Mouse (Mus musculus): ENCODE data around the gene Lmod2. TPM values are rescaled to one million over a fixed set of nuclear protein-coding genes. Genes with fewer than 3 reads are reported as not detected.

Gene Lmod2
- polyA plus RNA-seq, 3 experiments from 2014 or later: not detected

DNA sequence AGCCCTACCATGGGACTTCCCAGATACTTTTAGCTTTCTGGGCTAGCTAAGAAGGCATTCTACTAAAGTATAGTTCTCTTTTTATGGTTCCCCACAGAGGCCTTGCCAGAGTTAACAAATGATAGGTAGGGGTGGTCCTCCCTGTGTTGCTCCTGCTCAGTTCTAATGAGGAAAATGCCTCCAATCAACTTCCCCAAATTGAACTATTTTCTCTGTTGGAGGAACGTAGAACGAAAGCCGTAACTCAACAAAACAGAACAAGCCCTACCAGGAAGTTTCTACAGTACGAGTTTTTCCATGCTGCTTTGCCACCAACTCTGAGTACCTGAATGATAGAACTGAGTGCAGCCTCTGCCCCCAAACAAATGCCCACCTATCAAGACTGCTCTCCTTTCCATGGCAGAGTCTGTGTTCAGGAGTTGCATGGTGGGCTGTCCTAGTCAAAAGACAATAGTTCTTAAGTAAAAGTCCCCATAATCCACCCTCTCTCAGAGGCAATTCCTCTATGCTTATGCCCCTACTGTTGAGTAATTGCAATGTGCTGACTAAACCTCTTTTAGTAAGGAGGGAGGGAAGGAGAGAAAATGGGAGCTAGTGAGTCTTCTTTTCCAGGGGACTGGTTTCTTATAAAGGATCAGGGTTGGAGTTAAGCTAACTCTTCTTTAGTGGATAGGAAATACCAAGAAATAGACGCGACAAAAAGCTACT, 47.9 kb downstream of the Lmod2 start:
- ATAC-seq: no peak

DNA sequence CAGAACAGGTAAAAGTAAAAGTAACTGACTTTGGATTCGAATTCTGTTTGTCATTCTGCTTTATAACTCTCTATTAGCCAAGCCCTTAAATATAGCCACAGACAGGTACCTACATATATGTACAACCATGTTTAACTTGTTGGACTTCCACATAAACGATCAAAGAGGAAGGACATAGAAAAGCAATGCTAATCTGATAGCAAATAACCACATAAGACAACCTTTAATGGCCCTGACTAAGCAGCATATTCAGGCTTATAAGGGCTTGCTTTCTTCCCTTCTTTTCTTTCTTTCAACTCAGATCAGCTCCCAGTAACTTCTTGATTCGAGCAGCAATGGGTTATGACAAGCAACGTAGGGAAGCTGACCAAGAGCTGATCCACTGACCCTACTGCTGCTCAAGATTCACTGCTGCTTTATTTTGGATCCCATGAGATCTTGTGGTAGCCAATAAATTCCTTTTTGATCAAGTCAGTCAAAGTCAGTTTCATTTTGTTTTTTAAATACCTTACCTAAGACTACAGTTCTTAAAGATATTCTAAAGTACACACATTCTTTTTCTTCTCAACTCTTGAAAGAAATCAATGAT, 49.6 kb downstream of the Lmod2 start:
- no peak for ATAC-seq

DNA sequence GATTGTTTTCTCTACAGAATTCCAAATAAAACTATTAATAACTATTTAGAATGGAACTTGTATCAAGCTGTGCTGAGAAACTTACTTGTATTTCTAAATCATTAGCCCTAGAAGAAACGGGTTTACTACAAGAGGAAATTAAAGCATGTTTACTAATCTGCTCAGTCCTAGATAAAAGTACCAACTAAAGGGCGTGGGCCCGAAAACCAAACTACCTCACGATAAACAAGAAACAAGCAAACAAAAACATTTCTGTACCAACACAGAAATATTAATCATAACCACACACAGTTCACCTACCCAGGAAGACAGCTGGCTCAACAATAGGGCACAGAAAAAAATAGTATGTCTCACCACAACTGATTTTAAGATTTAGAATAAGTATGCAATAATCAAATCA, 50.8 kb downstream of the Lmod2 start:
- no peak for ATAC-seq

DNA sequence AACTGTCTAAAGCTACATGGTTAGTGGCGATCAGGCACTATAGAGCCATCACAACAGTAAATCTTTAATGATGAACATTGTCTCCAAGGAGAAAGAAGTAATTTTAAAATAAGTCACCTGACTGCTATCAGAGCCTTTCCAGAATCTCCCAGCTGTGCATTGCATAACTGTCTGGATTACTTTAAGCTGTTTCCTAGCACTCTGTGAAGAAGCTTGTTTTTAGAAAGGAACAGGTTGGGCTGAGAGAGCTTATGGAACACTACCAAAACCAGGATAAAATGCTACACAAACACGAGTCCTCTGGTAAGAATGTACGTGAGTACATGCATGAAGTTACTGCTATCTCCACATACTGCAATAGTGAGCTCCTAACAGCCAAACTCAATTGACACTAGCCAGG, 53.2 kb downstream of the Lmod2 start:
- no peak for ATAC-seq

DNA sequence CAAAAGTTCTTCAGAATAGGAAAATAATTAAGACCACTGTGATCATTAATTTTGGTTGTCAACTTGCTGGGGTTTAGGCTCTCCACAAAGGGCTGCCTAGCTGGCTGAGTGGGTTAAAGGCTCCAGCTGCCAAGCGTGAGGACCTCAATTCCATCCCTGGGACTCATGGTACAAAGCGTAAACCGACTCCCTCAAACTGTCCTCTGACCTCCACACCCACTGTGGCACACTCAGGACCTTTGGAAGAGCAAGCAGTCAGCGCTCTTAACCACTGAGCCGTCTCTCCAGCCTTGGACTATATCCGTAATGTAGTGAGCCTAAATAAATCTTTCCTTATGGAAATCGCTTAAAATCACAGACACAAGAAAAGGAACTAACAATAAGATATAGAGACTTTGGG, 54.0 kb downstream of the Lmod2 start:
- no peak for ATAC-seq

Other genes with a start within 250 kb of the Lmod2 start
- gene Iqub, start 82.7 kb upstream of the Lmod2 start, polyA plus RNA-seq (2017; shearing (Covaris generic)): not detected
- gene Ndufa5, start 69.7 kb upstream of the Lmod2 start, polyA plus RNA-seq (2017; shearing (Covaris generic)): 100 to 1,000 TPM; 174 to 219 (median 181) TPM
- not detected for gene Asb15, start 69.6 kb upstream of the Lmod2 start, polyA plus RNA-seq (2017; shearing (Covaris generic))
- gene Wasl, start 67.2 kb downstream of the Lmod2 start, polyA plus RNA-seq (2017; shearing (Covaris generic)): 10 to 100 TPM; 10.1 to 17.0 (median 14.7) TPM
- gene Hyal6, start 135.5 kb downstream of the Lmod2 start, polyA plus RNA-seq (2017; shearing (Covaris generic)): not detected
- not detected for gene Hyal4, start 150.6 kb downstream of the Lmod2 start, polyA plus RNA-seq (2017; shearing (Covaris generic))
- gene Spam1, start 193.4 kb downstream of the Lmod2 start, polyA plus RNA-seq (2017; shearing (Covaris generic)): under 1 TPM in 1 of 3 experiments, not detected in 2; 0.35 TPM